Mouse (Mus musculus) limb, embryonic 13.5 days (tissue): Measurements from ENCODE around the gene Cnr2. TPM values are rescaled to one million over a fixed set of nuclear protein-coding genes. Genes with fewer than 3 reads are reported as not detected.
A peak's percentile ranks its signal among the peaks of the same experiment; 100 is the strongest.
"Not testable (repeated sequence)": the region's sequence is repeated elsewhere in the genome, so short reads cannot be mapped to it uniquely, and the experiment has no call there.

Source experiments
- ATAC-seq: fragments of 200-750 bp; cut with Nextera tagmentation; 2 replicates; pipeline ENCODE4 v1.8.0; 2017; ENCODE audit warnings: low read depth, moderate number of reproducible peaks, moderate TSS enrichment; ENCODE audit not compliant: low FRiP score
- H3K27ac ChIP-seq: fragments of 300-500 bp; sonication (generic); 2 replicates; pipeline ENCODE4 v1.5.1; 2015; ENCODE audit warnings: inconsistent platforms, mild to moderate bottlenecking, moderate library complexity
- H3K27me3 ChIP-seq: fragments of 300-500 bp; sonication (generic); 2 replicates; pipeline ENCODE4 v1.6.1; 2015; ENCODE audit warnings: mild to moderate bottlenecking, inconsistent platforms
- H3K36me3 ChIP-seq: fragments of 300-500 bp; sonication (generic); 2 replicates; pipeline ENCODE4 v1.6.1; 2015; ENCODE audit warnings: inconsistent platforms, mild to moderate bottlenecking, moderate library complexity
- H3K4me1 ChIP-seq: fragments of 300-500 bp; sonication (generic); 2 replicates; pipeline ENCODE4 v1.6.1; 2015; ENCODE audit warnings: inconsistent platforms
- H3K4me2 ChIP-seq: fragments of 300-500 bp; sonication (generic); replicated peaks from 2 replicates; pipeline ENCODE4 v1.6.1; 2015; ENCODE audit warnings: inconsistent platforms, mild to moderate bottlenecking, moderate library complexity
- H3K4me3 ChIP-seq: fragments of 300-500 bp; sonication (generic); 2 replicates; pipeline ENCODE4 v1.5.1; 2015; ENCODE audit warnings: moderate library complexity, mild to moderate bottlenecking, inconsistent platforms
- H3K9ac ChIP-seq: fragments of 300-500 bp; sonication (generic); 2 replicates; pipeline ENCODE4 v1.6.1; 2015; ENCODE audit warnings: mild to moderate bottlenecking, inconsistent platforms
- H3K9me3 ChIP-seq: fragments of 300-500 bp; sonication (generic); 2 replicates; pipeline ENCODE4 v1.6.1; 2016; ENCODE audit warnings: inconsistent platforms
- whole genome bisulfite sequencing: fragments of 180-500 bp; shearing (Covaris S2); methylation state at CpG from one replicate; pipeline ENCODE4 v1.1.7; 2015; 5-methylcytosine and 5-hydroxymethylcytosine counted together
- polyA plus RNA-seq: library from polyadenylated mRNA; unstranded; fragments of >200 nt; fragmentation: Nextera tagmentation; extraction: Ambion mirVana; gene quantifications from 2 replicates; pipeline ENCODE4 v1.2.1, GENCODE M21; 2015

Cnr2 gene
- polyA plus RNA-seq, 1 experiment from 2014 or later, result 0.32 TPM

- Histone ChIP-seq H3K27ac (no peak overlapping the region), H3K4me1 (no peaks in the 10 kb centered on the region), H3K4me2 (no peak overlapping the region), H3K27me3 (no peaks in the 10 kb centered on the region), H3K9ac (no peak overlapping the region), H3K9me3 (no peaks in the 10 kb centered on the region), H3K4me3 (no peak overlapping the region), H3K36me3 (peaks cover 53% of the 10 kb centered on the region)
- 78% methylated on average over 9 of the region's 9 CpGs for WGBS
- ATAC-seq, result no peak
Observed at GRCm38 (mm10) chr4:135928376-135928775, 33.2 kb downstream of the Cnr2 start.

GRCm38 (mm10) chr4:135929405-135929804 lies 34.2 kb downstream of the Cnr2 start:
- Histone ChIP-seq H3K9me3 (no peaks in the 10 kb centered on the region), H3K9ac (no peak overlapping the region), H3K4me2 (no peak overlapping the region), H3K27ac (no peak overlapping the region), H3K4me1 (no peaks in the 10 kb centered on the region), H3K27me3 (no peaks in the 10 kb centered on the region), H3K4me3 (no peak overlapping the region), H3K36me3 (peaks cover 55% of the 10 kb centered on the region)
- 93% methylated on average over 5 of the region's 5 CpGs for WGBS
- no peak for ATAC-seq

GRCm38 (mm10) chr4:135929828-135930227 lies 34.6 kb downstream of the Cnr2 start:
- Histone ChIP-seq H3K27ac (no peak overlapping the region), H3K9me3 (no peaks in the 10 kb centered on the region), H3K9ac (no peak overlapping the region), H3K27me3 (no peaks in the 10 kb centered on the region), H3K4me1 (no peaks in the 10 kb centered on the region), H3K4me3 (no peak overlapping the region), H3K4me2 (no peak overlapping the region), H3K36me3 (peaks cover 55% of the 10 kb centered on the region)
- ATAC-seq, result no peak
- WGBS, result 91% methylated on average over 9 of the region's 9 CpGs

GRCm38 (mm10) chr4:135930239-135930638 lies 35.0 kb downstream of the Cnr2 start:
- Histone ChIP-seq H3K9ac (no peak overlapping the region), H3K4me2 (no peak overlapping the region), H3K4me3 (no peak overlapping the region), H3K4me1 (no peaks in the 10 kb centered on the region), H3K36me3 (peaks cover 52% of the 10 kb centered on the region), H3K9me3 (no peaks in the 10 kb centered on the region), H3K27me3 (no peaks in the 10 kb centered on the region), H3K27ac (no peak overlapping the region)
- ATAC-seq, result no peak
- 88% methylated on average over 8 of the region's 8 CpGs for WGBS

GRCm38 (mm10) chr4:135931832-135932231 lies 36.6 kb downstream of the Cnr2 start:
- 62% methylated on average over 5 of the region's 5 CpGs for WGBS
- H3K36me3 ChIP-seq, result peaks cover 46% of the 10 kb centered on the region

GRCm38 (mm10) chr4:135934708-135935500 lies 39.7 kb downstream of the Cnr2 start:
- ATAC-seq, result no peak

More at GRCm38 (mm10) chr4:135931832-135932231, 36.6 kb downstream of the Cnr2 start:
- Histone ChIP-seq H3K4me3 (no peak overlapping the region), H3K9ac (no peak overlapping the region), H3K9me3 (no peaks in the 10 kb centered on the region), H3K27me3 (no peaks in the 10 kb centered on the region), H3K4me2 (no peak overlapping the region), H3K27ac (no peak overlapping the region), H3K4me1 (no peaks in the 10 kb centered on the region)
- no peak for ATAC-seq

GRCm38 (mm10) chr4:135935502-135935901 lies 40.3 kb downstream of the Cnr2 start:
- H3K36me3 ChIP-seq, result peaks cover 60% of the 10 kb centered on the region
- ATAC-seq, result no peak
- WGBS, result 76% methylated on average over 5 of the region's 5 CpGs
- no peaks in the 10 kb centered on the region for H3K27me3 ChIP-seq
- H3K4me3 ChIP-seq, result no peak overlapping the region
- H3K4me2 ChIP-seq, result no peak overlapping the region
- no peaks in the 10 kb centered on the region for H3K4me1 ChIP-seq
- no peaks in the 10 kb centered on the region for H3K9me3 ChIP-seq
- H3K9ac ChIP-seq, result no peak overlapping the region
- no peak overlapping the region for H3K27ac ChIP-seq

More at GRCm38 (mm10) chr4:135934708-135935500, 39.7 kb downstream of the Cnr2 start:
- Histone ChIP-seq H3K27me3 (no peaks in the 10 kb centered on the region), H3K4me1 (no peaks in the 10 kb centered on the region), H3K4me3 (no peak overlapping the region), H3K9ac (no peak overlapping the region), H3K36me3 (peaks cover 57% of the 10 kb centered on the region), H3K27ac (no peak overlapping the region), H3K4me2 (no peak overlapping the region), H3K9me3 (no peaks in the 10 kb centered on the region)
- WGBS, result 75% methylated on average over 12 of the region's 12 CpGs

- Histone ChIP-seq H3K9ac (no peak overlapping the region), H3K9me3 (no peaks in the 10 kb centered on the region)
Observed at GRCm38 (mm10) chr4:135938858-135939257, 43.7 kb downstream of the Cnr2 start.

GRCm38 (mm10) chr4:135941026-135941425 lies 45.8 kb downstream of the Cnr2 start:
- not testable (repeated sequence) for H3K27ac ChIP-seq, ATAC-seq, H3K9me3 ChIP-seq, H3K27me3 ChIP-seq, H3K4me3 ChIP-seq, H3K4me2 ChIP-seq, H3K9ac ChIP-seq, H3K4me1 ChIP-seq
- 88% methylated on average over 8 of the region's 8 CpGs for WGBS
- peaks cover 41% of the 10 kb centered on the region for H3K36me3 ChIP-seq

More at GRCm38 (mm10) chr4:135938858-135939257, 43.7 kb downstream of the Cnr2 start:
- 70% methylated on average over 7 of the region's 7 CpGs for whole genome bisulfite sequencing
- H3K4me3 ChIP-seq, result no peak overlapping the region
- no peaks in the 10 kb centered on the region for H3K4me1 ChIP-seq
- no peak overlapping the region for H3K4me2 ChIP-seq
- ATAC-seq, result no peak
- no peak overlapping the region for H3K27ac ChIP-seq
- no peaks in the 10 kb centered on the region for H3K27me3 ChIP-seq
- H3K36me3 ChIP-seq, result peaks cover 53% of the 10 kb centered on the region

- Histone ChIP-seq H3K27ac (no peak overlapping the region), H3K4me3 (no peak overlapping the region), H3K9me3 (no peaks in the 10 kb centered on the region), H3K36me3 (peaks cover 38% of the 10 kb centered on the region), H3K4me2 (no peak overlapping the region), H3K4me1 (peaks cover 8% of the 10 kb centered on the region; the same call in 1 of the 2 replicates), H3K9ac (no peak overlapping the region), H3K27me3 (no peaks in the 10 kb centered on the region)
- WGBS, result 94% methylated on average over 6 of the region's 6 CpGs
- no peak for ATAC-seq
Observed at GRCm38 (mm10) chr4:135942193-135942592, 47.0 kb downstream of the Cnr2 start.

- Histone ChIP-seq H3K9ac (0 out of 2 replicates have a peak overlapping the region, but pooled peaks have one; percentile 13), H3K27ac (no peak overlapping the region)
- ATAC-seq, result no peak
Observed at GRCm38 (mm10) chr4:135943389-135943788, 48.2 kb downstream of the Cnr2 start.

GRCm38 (mm10) chr4:135945706-135946105 lies 50.5 kb downstream of the Cnr2 start:
- Histone ChIP-seq H3K4me1 (peaks cover 18% of the 10 kb centered on the region; the same call in 1 of the 2 replicates), H3K4me3 (peak overlapping the region; percentile 91), H3K36me3 (peaks cover 13% of the 10 kb centered on the region), H3K9me3 (no peaks in the 10 kb centered on the region), H3K27ac (no peak overlapping the region), H3K27me3 (no peaks in the 10 kb centered on the region), H3K9ac (peak overlapping the region; percentile 91; the same call in 1 of the 2 replicates), H3K4me2 (peak overlapping the region; percentile 87)
- 0 out of 2 replicates have a peak, but pooled peaks have one; percentile 3 for ATAC-seq
- 74% methylated on average over 10 of the region's 10 CpGs for WGBS

More at GRCm38 (mm10) chr4:135943389-135943788, 48.2 kb downstream of the Cnr2 start:
- 53% methylated on average over 4 of the region's 4 CpGs for WGBS
- Histone ChIP-seq H3K4me3 (no peak overlapping the region), H3K4me1 (peaks cover 18% of the 10 kb centered on the region; the same call in 1 of the 2 replicates), H3K9me3 (no peaks in the 10 kb centered on the region), H3K36me3 (peaks cover 31% of the 10 kb centered on the region), H3K4me2 (no peak overlapping the region), H3K27me3 (no peaks in the 10 kb centered on the region)
